Mouse (Mus musculus) myocyte (in vitro differentiated cells): ENCODE data around the gene Gtse1. TPM values are rescaled to one million over a fixed set of nuclear protein-coding genes. Genes with fewer than 3 reads are reported as not detected.
"Not testable (repeated sequence)": the region's sequence is repeated elsewhere in the genome, so short reads cannot be mapped to it uniquely, and the experiment has no call there.

Experiments
- H3K27me3 ChIP-seq: one replicate; pipeline ENCODE4 v1.6.1; 2011; ENCODE audit not compliant: control insufficient read depth, insufficient read depth, insufficient read length
- H3K36me3 ChIP-seq: one replicate; pipeline ENCODE4 v1.6.1; 2011; ENCODE audit not compliant: control insufficient read depth, insufficient read depth
- H3K4me2 ChIP-seq: one replicate; pipeline ENCODE4 v1.6.1; 2011; ENCODE audit warnings: low read depth, control low read depth
- H3K4me3 ChIP-seq: one replicate; pipeline ENCODE4 v1.5.1; 2011; ENCODE audit warnings: mild to moderate bottlenecking, control low read depth, moderate library complexity
- H3K79me2 ChIP-seq: one replicate; pipeline ENCODE4 v1.6.1; 2011; ENCODE audit not compliant: control insufficient read depth, insufficient read depth
- H3ac ChIP-seq: one replicate; pipeline ENCODE4 v1.6.1; 2011; ENCODE audit not compliant: control insufficient read depth, insufficient read length
- CEBPB ChIP-seq: IDR thresholded peaks from 2 replicates; pipeline ENCODE4 v1.6.1; 2011; ENCODE audit warnings: mild to moderate bottlenecking, moderate library complexity; ENCODE audit not compliant: poor library complexity, insufficient read depth, severe bottlenecking
- E2F4 ChIP-seq: IDR thresholded peaks from one replicate; pipeline ENCODE4 v1.6.1; 2011; ENCODE audit warnings: mild to moderate bottlenecking, control low read depth, moderate library complexity; ENCODE audit not compliant: insufficient read depth
- MAX ChIP-seq: IDR thresholded peaks from one replicate; pipeline ENCODE4 v1.6.1; 2011; ENCODE audit warnings: low read depth, mild to moderate bottlenecking, control low read depth
- MYOD1 ChIP-seq, 3 experiments: IDR thresholded peaks; one replicate each; pipeline ENCODE4 v1.6.1; 2011; ENCODE audit warnings: control low read depth in 2 of 3, low read depth in 2 of 3, mild to moderate bottlenecking in 2 of 3, moderate library complexity in 1 of 3; ENCODE audit not compliant: insufficient read length in 2 of 3, control insufficient read depth in 1 of 3
- MYOG ChIP-seq, 3 experiments: IDR thresholded peaks; one replicate each; pipeline ENCODE4 v1.6.1; 2011; ENCODE audit warnings: control low read depth in 2 of 3, low read depth in 2 of 3, mild to moderate bottlenecking in 2 of 3; ENCODE audit not compliant: insufficient read length in 2 of 3, control insufficient read depth in 1 of 3, insufficient read depth in 1 of 3
- POLR2A ChIP-seq: IDR thresholded peaks from one replicate; pipeline ENCODE4 v1.6.1; 2011; ENCODE audit warnings: low read depth, mild to moderate bottlenecking, control low read depth, moderate library complexity; ENCODE audit not compliant: insufficient read length
- POLR2AphosphoS2 ChIP-seq: IDR thresholded peaks from one replicate; pipeline ENCODE4 v1.6.1; 2011; ENCODE audit warnings: low read depth, control low read depth; ENCODE audit not compliant: insufficient read length
- REST ChIP-seq: IDR thresholded peaks from one replicate; pipeline ENCODE4 v1.6.1; 2011; ENCODE audit warnings: mild to moderate bottlenecking, control low read depth, moderate library complexity; ENCODE audit not compliant: insufficient read depth, insufficient read length
- SRF ChIP-seq: IDR thresholded peaks from one replicate; pipeline ENCODE4 v1.6.1; 2011; ENCODE audit warnings: low read depth; ENCODE audit not compliant: control insufficient read depth, insufficient read length
- TCF12 ChIP-seq: IDR thresholded peaks from one replicate; pipeline ENCODE4 v1.6.1; 2011; ENCODE audit warnings: mild to moderate bottlenecking, control low read depth; ENCODE audit not compliant: poor library complexity, insufficient read depth, severe bottlenecking
- TCF3 ChIP-seq: IDR thresholded peaks from one replicate; pipeline ENCODE4 v1.6.1; 2011; ENCODE audit warnings: low read depth, control low read depth; ENCODE audit not compliant: insufficient read length
- USF1 ChIP-seq: IDR thresholded peaks from one replicate; pipeline ENCODE4 v1.6.1; 2011; ENCODE audit warnings: low read depth, mild to moderate bottlenecking, control low read depth, moderate library complexity
- polyA plus RNA-seq: library from polyadenylated mRNA; unstranded; fragments of >200 nt; fragmentation: generic; extraction: Trizol; gene quantifications from one replicate; pipeline ENCODE4 v1.2.1, GENCODE M21; 2012; ENCODE audit warnings: missing spikeins

Gene Gtse1
- polyA plus RNA-seq, 1 experiment, result 18.0 TPM

- no peak overlapping the region for H3K4me3 ChIP-seq
- no peak overlapping the region for H3K4me2 ChIP-seq
- H3K36me3 ChIP-seq, result no peaks in the 10 kb centered on the region
- H3K79me2 ChIP-seq, result no peaks in the 10 kb centered on the region
- no peak for TF ChIP-seq MYOG (IDR thresholded peaks at IDR 0.05; ENCODE audit: control insufficient read depth in 1 of 3, insufficient read depth in 1 of 3, insufficient read length in 2 of 3, low read depth in 2 of 3)
- TF ChIP-seq USF1, result no peak
- no peak for TF ChIP-seq POLR2AphosphoS2
- TF ChIP-seq E2F4, result no peak
- TF ChIP-seq REST, result no peak
- no peak for TF ChIP-seq MYOD1 (IDR thresholded peaks at IDR 0.05; ENCODE audit: control insufficient read depth in 1 of 3, insufficient read length in 2 of 3, low read depth in 2 of 3)
- TF ChIP-seq MAX, result no peak
- no peak for TF ChIP-seq TCF12
- TF ChIP-seq SRF, result no peak
- TF ChIP-seq POLR2A, result no peak
- no peak for TF ChIP-seq CEBPB
- no peak for TF ChIP-seq TCF3
- no peak overlapping the region for H3ac ChIP-seq
- peaks cover 31% of the 10 kb centered on the region for H3K27me3 ChIP-seq
These were observed 17.7 kb upstream of the Gtse1 start for GRCm38 (mm10) chr15:85841796-85842360.

GRCm38 (mm10) chr15:85845071-85845470, 14.5 kb upstream of the Gtse1 start:
- no peak overlapping the region for H3ac ChIP-seq
- TF ChIP-seq E2F4 (no peak), REST (no peak), MAX (no peak), USF1 (no peak), MYOD1 (IDR thresholded peaks at IDR 0.05; ENCODE audit: control insufficient read depth in 1 of 3, insufficient read length in 2 of 3, low read depth in 2 of 3) (no peak), CEBPB (no peak), TCF3 (no peak), POLR2AphosphoS2 (no peak), TCF12 (no peak), MYOG (IDR thresholded peaks at IDR 0.05; ENCODE audit: control insufficient read depth in 1 of 3, insufficient read depth in 1 of 3, insufficient read length in 2 of 3, low read depth in 2 of 3) (no peak)

GRCm38 (mm10) chr15:85851656-85852392, 7.7 kb upstream of the Gtse1 start:
- peaks cover 70% of the 10 kb centered on the region for H3K27me3 ChIP-seq

More at GRCm38 (mm10) chr15:85845071-85845470, 14.5 kb upstream of the Gtse1 start:
- H3K4me2 ChIP-seq, result no peak overlapping the region
- H3K36me3 ChIP-seq, result no peaks in the 10 kb centered on the region
- H3K4me3 ChIP-seq, result no peak overlapping the region
- H3K79me2 ChIP-seq, result no peaks in the 10 kb centered on the region
- H3K27me3 ChIP-seq, result peaks cover 42% of the 10 kb centered on the region

GRCm38 (mm10) chr15:85858980-85859489, 510 bp upstream of the Gtse1 start:
- peaks cover under 1% of the 10 kb centered on the region for H3K36me3 ChIP-seq
- H3K4me3 ChIP-seq, result peak overlapping the region; percentile 87
- H3K79me2 ChIP-seq, result peaks cover 29% of the 10 kb centered on the region
- no peak for TF ChIP-seq POLR2A
- TF ChIP-seq MYOD1 (IDR thresholded peaks at IDR 0.05; ENCODE audit: control insufficient read depth in 1 of 3, insufficient read length in 2 of 3, low read depth in 2 of 3), result no peak
- TF ChIP-seq MAX, result no peak
- TF ChIP-seq E2F4, result no peak
- TF ChIP-seq TCF3, result no peak
- no peak for TF ChIP-seq POLR2AphosphoS2
- TF ChIP-seq TCF12, result no peak
- H3ac ChIP-seq, result peak overlapping the region; percentile 6
- H3K4me2 ChIP-seq, result peak overlapping the region; percentile 99
- H3K27me3 ChIP-seq, result peaks cover 27% of the 10 kb centered on the region

More at GRCm38 (mm10) chr15:85851656-85852392, 7.7 kb upstream of the Gtse1 start:
- H3K4me2 ChIP-seq, result no peak overlapping the region
- H3ac ChIP-seq, result no peak overlapping the region
- no peaks in the 10 kb centered on the region for H3K36me3 ChIP-seq
- H3K4me3 ChIP-seq, result no peak overlapping the region
- H3K79me2 ChIP-seq, result no peaks in the 10 kb centered on the region
- TF ChIP-seq REST (no peak), CEBPB (no peak), TCF3 (no peak), MYOG (IDR thresholded peaks at IDR 0.05; ENCODE audit: control insufficient read depth in 1 of 3, insufficient read depth in 1 of 3, insufficient read length in 2 of 3, low read depth in 2 of 3) (no peak), E2F4 (no peak), MAX (no peak), MYOD1 (IDR thresholded peaks at IDR 0.05; ENCODE audit: control insufficient read depth in 1 of 3, insufficient read length in 2 of 3, low read depth in 2 of 3) (no peak), POLR2A (no peak)

- not testable (repeated sequence) for H3K27me3 ChIP-seq, H3ac ChIP-seq, H3K4me3 ChIP-seq, H3K4me2 ChIP-seq
- peaks cover 11% of the 10 kb centered on the region for H3K36me3 ChIP-seq
- peaks cover 15% of the 10 kb centered on the region for H3K79me2 ChIP-seq
These were observed 6.4 kb downstream of the Gtse1 start for GRCm38 (mm10) chr15:85865913-85866312.
